Mouse (Mus musculus): ENCODE data around the gene Atad5. TPM values are rescaled to one million over a fixed set of nuclear protein-coding genes. Genes with fewer than 3 reads are reported as not detected.

The Atad5 gene
- polyA plus RNA-seq, 1 experiment: 0.60 TPM

DNA sequence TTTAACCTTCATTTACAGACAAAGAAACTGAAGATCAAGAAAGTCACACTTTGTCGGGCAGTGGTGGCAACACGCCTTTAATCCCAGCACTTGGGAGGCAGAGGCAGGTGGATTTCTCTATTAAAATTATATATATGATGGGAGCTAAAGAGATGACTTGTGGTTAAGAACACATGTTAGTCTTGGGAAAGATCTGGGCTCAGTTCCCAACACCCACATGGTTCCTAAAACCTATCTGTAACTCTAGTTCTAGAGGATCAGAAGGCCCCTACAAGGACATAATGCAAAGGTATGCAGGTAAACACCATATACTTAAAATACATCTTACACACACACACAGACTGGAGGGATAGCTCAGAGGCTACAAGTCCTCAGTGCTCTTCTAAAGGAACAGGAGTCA is 18.2 kb upstream of the Atad5 start:
- H3K27me3 ChIP-seq (ENCODE audit: control insufficient read depth, insufficient read depth, low read length): no peaks in the 10 kb centered on the region
- H3K36me3 ChIP-seq (ENCODE audit: control insufficient read depth, insufficient read depth, low read length): peaks cover 7% of the 10 kb centered on the region
- H3K27ac ChIP-seq (ENCODE audit: insufficient read depth, low read length): peak overlapping the region; percentile 74
- DNase-seq (ENCODE audit: low read depth in 1 of 2, low spot score in 2 of 2): no peak
- H3K4me3 ChIP-seq (ENCODE audit: extremely low read depth, insufficient read depth, insufficient read length): no peak overlapping the region
- TF ChIP-seq POLR2A (IDR thresholded peaks at IDR 0.05; ENCODE audit: low read depth, low read length): no peak
- no peak for TF ChIP-seq CTCF (IDR thresholded peaks at IDR 0.05; ENCODE audit: extremely low read depth, insufficient read depth, insufficient read length, insufficient replicate concordance)
- peaks cover 32% of the 10 kb centered on the region for H3K4me1 ChIP-seq (ENCODE audit: control insufficient read depth, insufficient read depth, insufficient read length)
- 86% methylated on average over 2 of the region's 2 CpGs for WGBS

DNA sequence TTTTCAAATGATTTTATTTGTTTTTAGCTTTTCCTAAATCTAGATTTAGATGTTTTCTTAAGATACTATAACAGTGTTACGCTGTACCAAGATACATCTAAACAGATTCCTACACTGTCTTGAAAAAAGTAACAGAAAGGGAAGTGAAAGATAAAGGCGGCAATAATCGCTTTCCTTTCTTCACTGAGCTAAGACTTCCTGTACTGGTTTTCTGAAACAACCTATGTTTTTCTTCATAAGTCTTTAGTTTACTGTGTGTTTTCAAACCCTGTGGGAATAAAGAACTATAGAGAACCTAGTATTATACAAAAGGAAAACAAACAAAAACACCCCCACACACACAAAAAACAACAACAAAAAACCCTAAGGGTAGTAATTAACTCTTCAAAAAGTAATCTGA is 16.8 kb upstream of the Atad5 start:
- Histone ChIP-seq H3K27me3 (ENCODE audit: control insufficient read depth, insufficient read depth, low read length) (no peaks in the 10 kb centered on the region), H3K27ac (ENCODE audit: insufficient read depth, low read length) (peak overlapping the region; percentile 99), H3K4me1 (ENCODE audit: control insufficient read depth, insufficient read depth, insufficient read length) (peaks cover 32% of the 10 kb centered on the region), H3K36me3 (ENCODE audit: control insufficient read depth, insufficient read depth, low read length) (peaks cover 7% of the 10 kb centered on the region), H3K4me3 (ENCODE audit: extremely low read depth, insufficient read depth, insufficient read length) (no peak overlapping the region; the same call in 1 of the 2 replicates)
- DNase-seq (ENCODE audit: low read depth in 1 of 2, low spot score in 2 of 2): peak in 1 of 2 experiments; percentile 39
- no peak for TF ChIP-seq POLR2A (IDR thresholded peaks at IDR 0.05; ENCODE audit: low read depth, low read length)
- no peak for TF ChIP-seq CTCF (IDR thresholded peaks at IDR 0.05; ENCODE audit: extremely low read depth, insufficient read depth, insufficient read length, insufficient replicate concordance)
- WGBS: 4% methylated on average over 3 of the region's 3 CpGs

GRCm38 (mm10) chr11:80075608-80076277 is 13.5 kb upstream of the Atad5 start:
- peak overlapping the region; percentile 93 for H3K27ac ChIP-seq (ENCODE audit: insufficient read depth, low read length)
- no peaks in the 10 kb centered on the region for H3K27me3 ChIP-seq (ENCODE audit: control insufficient read depth, insufficient read depth, low read length)
- TF ChIP-seq CTCF (IDR thresholded peaks at IDR 0.05; ENCODE audit: extremely low read depth, insufficient read depth, insufficient read length, insufficient replicate concordance) (no peak), POLR2A (IDR thresholded peaks at IDR 0.05; ENCODE audit: low read depth, low read length) (no peak)
- peak in 1 of 2 experiments; percentile 39 for DNase-seq (ENCODE audit: low read depth in 1 of 2, low spot score in 2 of 2)
- no peak overlapping the region for H3K4me3 ChIP-seq (ENCODE audit: extremely low read depth, insufficient read depth, insufficient read length)
- H3K4me1 ChIP-seq (ENCODE audit: control insufficient read depth, insufficient read depth, insufficient read length): peaks cover 27% of the 10 kb centered on the region
- WGBS: 26% methylated on average over 5 of the region's 5 CpGs
- H3K36me3 ChIP-seq (ENCODE audit: control insufficient read depth, insufficient read depth, low read length): peaks cover 12% of the 10 kb centered on the region

- peak overlapping the region; percentile 39 for H3K4me3 ChIP-seq (ENCODE audit: extremely low read depth, insufficient read depth, insufficient read length)
- peaks cover 18% of the 10 kb centered on the region for H3K4me1 ChIP-seq (ENCODE audit: control insufficient read depth, insufficient read depth, insufficient read length)
- DNase-seq (ENCODE audit: low read depth in 1 of 2, low spot score in 2 of 2): no peak
- H3K27ac ChIP-seq (ENCODE audit: insufficient read depth, low read length): peak overlapping the region; percentile 54
- TF ChIP-seq CTCF (IDR thresholded peaks at IDR 0.05; ENCODE audit: extremely low read depth, insufficient read depth, insufficient read length, insufficient replicate concordance) (no peak), POLR2A (IDR thresholded peaks at IDR 0.05; ENCODE audit: low read depth, low read length) (no peak)
- H3K36me3 ChIP-seq (ENCODE audit: control insufficient read depth, insufficient read depth, low read length): peaks cover 12% of the 10 kb centered on the region
- 24% methylated on average over 14 of the region's 14 CpGs for WGBS
- no peaks in the 10 kb centered on the region for H3K27me3 ChIP-seq (ENCODE audit: control insufficient read depth, insufficient read depth, low read length)
These were observed 11.2 kb upstream of the Atad5 start for GRCm38 (mm10) chr11:80077784-80078545.

- 6% methylated on average over 1 of the region's 1 CpGs for WGBS
- H3K27me3 ChIP-seq (ENCODE audit: control insufficient read depth, insufficient read depth, low read length): no peaks in the 10 kb centered on the region
- peak overlapping the region; percentile 24 for H3K4me3 ChIP-seq (ENCODE audit: extremely low read depth, insufficient read depth, insufficient read length)
- peak overlapping the region; percentile 79 for H3K27ac ChIP-seq (ENCODE audit: insufficient read depth, low read length)
- H3K4me1 ChIP-seq (ENCODE audit: control insufficient read depth, insufficient read depth, insufficient read length): peaks cover 13% of the 10 kb centered on the region
- no peak for TF ChIP-seq POLR2A (IDR thresholded peaks at IDR 0.05; ENCODE audit: low read depth, low read length)
- TF ChIP-seq CTCF (IDR thresholded peaks at IDR 0.05; ENCODE audit: extremely low read depth, insufficient read depth, insufficient read length, insufficient replicate concordance): no peak
- DNase-seq (ENCODE audit: low read depth in 1 of 2, low spot score in 2 of 2): no peak
- H3K36me3 ChIP-seq (ENCODE audit: control insufficient read depth, insufficient read depth, low read length): peaks cover 10% of the 10 kb centered on the region
These were observed 10.4 kb upstream of the Atad5 start for GRCm38 (mm10) chr11:80078831-80079230.

GRCm38 (mm10) chr11:80079751-80080150 is 9.4 kb upstream of the Atad5 start:
- peaks cover 5% of the 10 kb centered on the region for H3K36me3 ChIP-seq (ENCODE audit: control insufficient read depth, insufficient read depth, low read length)
- 8% methylated on average over 6 of the region's 6 CpGs for WGBS
- TF ChIP-seq CTCF (IDR thresholded peaks at IDR 0.05; ENCODE audit: extremely low read depth, insufficient read depth, insufficient read length, insufficient replicate concordance): no peak
- no peak for TF ChIP-seq POLR2A (IDR thresholded peaks at IDR 0.05; ENCODE audit: low read depth, low read length)
- H3K4me1 ChIP-seq (ENCODE audit: control insufficient read depth, insufficient read depth, insufficient read length): peaks cover 7% of the 10 kb centered on the region
- H3K4me3 ChIP-seq (ENCODE audit: extremely low read depth, insufficient read depth, insufficient read length): peak overlapping the region; percentile 92
- no peak for DNase-seq (ENCODE audit: low read depth in 1 of 2, low spot score in 2 of 2)
- peak overlapping the region; percentile 97; the same call in 1 of the 2 replicates for H3K27ac ChIP-seq (ENCODE audit: insufficient read depth, low read length)
- no peaks in the 10 kb centered on the region for H3K27me3 ChIP-seq (ENCODE audit: control insufficient read depth, insufficient read depth, low read length)
